Mouse (Mus musculus): ENCODE measurements at regions not wholly inside any gene's neighbourhood (a gene's known extent, or its start where the extent isn't known, plus 50 kb on each side); places are given as distances from the start of the nearest gene placed in this dataset.

DNA sequence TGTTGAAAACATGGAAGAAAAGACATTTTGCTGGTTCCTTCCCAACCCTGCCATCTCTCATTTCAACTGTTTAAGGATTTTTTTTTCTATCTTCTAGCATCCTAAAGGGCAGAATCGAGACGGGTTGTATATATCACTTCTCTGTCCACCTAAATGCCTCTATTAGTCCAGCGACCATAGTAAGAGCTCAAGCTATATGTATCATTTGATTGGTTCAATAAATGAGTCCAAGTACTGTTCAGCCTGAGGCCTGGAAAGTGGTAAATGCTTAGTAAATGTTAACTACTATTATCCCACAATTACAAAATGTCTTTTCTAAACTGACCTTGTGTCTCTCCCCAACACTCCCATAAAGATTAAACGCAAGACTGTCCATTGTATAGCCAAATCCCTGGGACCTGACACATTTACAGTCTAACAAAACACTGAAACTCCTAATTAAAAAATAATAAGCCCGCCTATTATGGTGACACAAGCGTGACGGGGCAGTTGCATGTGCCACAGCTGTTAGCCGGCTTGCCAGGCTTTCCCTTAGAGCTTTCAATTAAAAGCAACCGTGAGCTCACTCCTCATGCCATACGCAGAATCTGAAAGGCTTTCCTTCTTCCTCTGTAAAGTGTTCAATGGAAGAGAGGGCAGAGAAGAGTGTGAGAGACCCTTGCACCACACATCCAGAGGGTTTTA is 336.7 kb upstream of the Tenm4 start:
- DNase-seq: no peak

GRCm38 (mm10) chr7:95840476-95840875 is 330.6 kb upstream of the Tenm4 start:
- no peak for DNase-seq

GRCm38 (mm10) chr7:95849874-95850273 is 321.2 kb upstream of the Tenm4 start:
- no peak for DNase-seq

DNA sequence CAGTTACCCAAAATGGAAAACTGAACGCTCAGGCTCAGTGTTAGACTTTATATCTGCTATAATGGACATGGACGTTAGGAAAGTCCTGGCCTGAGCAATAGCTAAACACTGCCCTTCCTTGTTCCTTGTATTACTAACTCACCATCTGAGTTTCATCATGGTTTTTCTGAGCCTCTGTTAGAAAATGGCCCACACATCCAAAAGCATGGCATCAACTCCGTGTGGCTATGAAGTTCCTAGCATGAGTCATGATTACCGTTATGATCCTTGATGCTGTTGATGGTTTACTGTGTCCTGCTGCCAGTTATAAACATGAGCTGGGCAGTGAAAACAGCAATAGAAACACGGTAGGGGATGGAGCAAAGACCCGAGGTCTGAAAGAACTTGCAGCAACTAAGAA is 318.4 kb upstream of the Tenm4 start:
- no peak for DNase-seq

DNA sequence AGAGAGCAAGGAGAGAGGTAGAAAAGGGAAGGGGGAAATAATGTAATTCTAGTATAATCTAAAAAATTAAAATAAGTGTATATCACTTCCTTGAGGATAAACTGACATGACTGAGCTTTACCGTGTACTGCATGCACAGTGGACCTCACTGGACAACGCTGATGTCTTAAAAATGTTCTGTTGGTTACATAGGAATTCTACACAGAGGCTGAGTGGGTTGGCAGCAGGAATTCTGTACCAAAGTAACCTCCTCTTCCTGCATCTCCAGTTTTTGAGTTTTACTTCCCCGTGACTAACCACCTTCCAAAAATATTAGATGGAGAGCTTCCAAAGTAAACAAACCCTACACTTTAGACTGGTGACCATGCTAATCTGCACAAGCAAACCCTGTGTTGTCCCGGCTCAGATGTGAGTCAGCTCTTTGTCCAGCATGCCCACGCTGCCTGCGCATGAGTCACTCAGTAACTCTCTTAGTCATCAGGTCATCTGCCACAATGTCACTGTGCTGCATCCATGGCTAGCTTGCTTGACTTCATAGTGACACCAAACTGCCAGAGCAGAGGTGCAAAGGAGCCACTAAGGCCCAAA is 317.7 kb upstream of the Tenm4 start:
- DNase-seq: peak in 1 of 2 experiments; percentile 6

DNA sequence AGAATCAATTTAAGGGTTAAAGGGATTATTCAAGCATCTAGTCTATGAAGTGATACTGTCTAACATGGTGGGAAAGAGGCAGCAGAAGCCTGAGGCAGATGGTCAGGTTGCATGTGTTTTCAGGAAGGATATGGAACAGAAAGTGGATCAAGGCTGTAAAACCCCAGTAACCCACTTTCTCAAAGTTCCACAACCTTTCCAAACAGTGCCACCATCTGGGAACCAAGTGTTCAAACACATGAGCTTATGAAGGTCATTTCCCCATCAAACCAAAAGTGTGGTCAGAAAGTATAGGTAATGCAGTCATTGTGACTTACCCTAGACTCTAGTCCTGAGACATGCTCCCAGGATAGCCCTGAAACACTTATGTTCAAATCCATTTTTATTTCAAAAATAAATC is 312.8 kb upstream of the Tenm4 start:
- peak in 1 of 2 experiments; percentile 6 for DNase-seq

DNA sequence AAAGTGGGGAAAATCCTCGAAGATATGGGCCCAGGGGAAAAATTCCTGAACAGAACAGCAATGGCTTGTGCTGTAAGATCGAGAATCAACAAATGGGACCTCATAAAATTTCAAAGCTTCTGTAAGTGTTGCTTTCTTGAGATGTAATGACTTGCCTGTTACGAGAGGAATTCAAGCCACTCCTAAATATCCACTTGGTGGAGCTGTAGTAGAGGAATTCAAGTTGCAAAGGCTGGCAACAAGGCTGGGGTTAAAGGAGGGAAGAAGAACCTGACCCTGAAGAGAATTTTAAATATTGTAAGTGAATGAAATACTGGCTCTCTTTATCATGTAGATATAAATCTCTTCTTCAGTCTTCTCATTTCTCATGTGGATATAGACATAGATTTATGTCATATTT is 306.8 kb upstream of the Tenm4 start:
- no peak for DNase-seq

- DNase-seq: peak in 1 of 2 experiments; percentile 27
These were observed 305.8 kb upstream of the Tenm4 start for GRCm38 (mm10) chr7:95865270-95865669.

GRCm38 (mm10) chr7:95868753-95869152 is 302.3 kb upstream of the Tenm4 start:
- DNase-seq: no peak

DNA sequence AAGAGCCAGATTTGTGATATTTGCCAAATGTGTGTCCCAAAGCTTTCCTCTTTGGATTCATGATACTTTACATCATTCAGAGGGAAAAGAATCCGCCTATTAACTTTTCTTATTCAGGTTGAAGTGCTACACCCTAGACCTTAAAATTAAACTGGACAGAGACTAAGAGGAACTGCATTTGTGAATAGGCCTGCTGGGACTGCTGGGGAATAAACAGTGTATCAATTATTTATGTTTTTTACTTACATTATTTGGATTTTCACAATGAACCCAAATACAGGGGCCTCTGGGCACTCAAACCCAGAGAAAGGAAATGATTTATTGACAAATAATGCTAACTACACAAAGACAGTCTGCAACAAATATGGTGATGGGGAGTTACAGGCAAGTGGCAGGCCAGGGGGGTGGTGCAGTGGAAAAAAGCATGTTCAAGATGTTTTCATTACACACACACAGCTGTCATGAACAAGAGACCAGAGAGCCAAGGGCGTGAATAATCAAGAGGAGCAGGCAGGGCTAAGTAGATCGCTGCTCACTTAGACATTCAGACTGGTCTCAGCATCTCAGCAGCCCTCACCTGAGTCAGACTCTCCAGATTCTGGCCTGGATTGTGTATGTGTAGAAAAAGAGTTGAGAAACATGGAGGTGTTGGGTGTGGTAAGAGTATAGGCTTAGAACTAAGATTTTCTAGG is 290.3 kb upstream of the Tenm4 start:
- DNase-seq: no peak

DNA sequence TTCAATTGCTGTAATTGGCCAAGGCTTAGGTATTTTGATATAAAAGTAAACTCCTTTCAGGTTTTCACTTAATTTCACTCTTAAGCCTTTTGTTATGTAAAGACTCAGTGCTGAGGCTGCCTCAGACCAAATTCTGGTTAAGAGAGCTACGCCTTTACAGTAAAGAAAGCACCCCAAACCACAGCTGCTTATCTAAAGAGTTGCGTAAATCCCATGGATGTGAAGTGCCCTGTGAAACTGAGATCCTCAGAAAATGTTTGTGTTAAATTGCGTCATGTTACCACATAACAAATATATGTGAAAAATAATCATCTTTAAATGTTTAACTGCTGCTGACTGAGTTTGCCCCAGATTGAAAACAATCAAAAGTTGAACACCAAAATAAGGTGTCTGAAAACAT is 269.5 kb upstream of the Tenm4 start:
- DNase-seq: no peak

GRCm38 (mm10) chr7:95914406-95915080 is 256.5 kb upstream of the Tenm4 start:
- no peak for DNase-seq

DNA sequence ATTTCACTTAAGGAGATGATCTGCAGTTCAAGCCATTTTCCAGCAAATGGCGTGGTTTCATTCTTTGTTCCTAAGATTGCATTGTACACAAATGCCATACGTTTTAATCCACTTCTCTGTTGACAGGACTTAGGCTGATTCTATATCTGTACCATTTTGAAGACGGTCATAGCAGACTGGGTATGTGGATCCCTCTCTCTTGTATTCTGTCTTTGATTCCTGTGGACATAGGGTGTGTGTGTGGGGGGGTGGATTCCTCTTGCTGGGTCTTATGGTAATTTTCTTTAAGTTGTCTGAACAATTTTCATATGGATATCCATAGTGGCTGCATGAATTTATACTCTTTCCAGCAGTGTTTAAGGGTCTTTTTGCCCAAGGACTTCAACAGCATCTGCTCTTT is 251.1 kb upstream of the Tenm4 start:
- no peak for DNase-seq

DNA sequence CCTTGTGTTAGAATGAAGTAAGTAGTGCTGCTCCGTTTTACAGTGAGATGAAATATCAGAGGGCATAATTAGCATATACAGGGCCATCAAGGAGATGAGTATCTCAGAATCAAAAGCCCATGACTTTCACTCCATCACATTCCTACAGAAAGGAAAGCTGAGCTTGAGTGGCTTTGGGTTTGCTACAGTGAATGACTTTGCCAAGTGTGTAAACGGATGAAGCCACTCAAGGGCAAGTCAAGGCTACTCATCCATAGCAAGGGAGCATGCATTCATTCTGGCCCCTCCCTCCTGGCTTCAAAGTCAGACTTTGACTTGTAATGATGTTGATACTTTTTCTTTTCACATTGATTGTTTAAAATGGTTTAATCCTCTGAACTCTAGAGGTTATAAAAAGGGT is 246.2 kb upstream of the Tenm4 start:
- peak in 1 of 2 experiments; percentile 3 for DNase-seq

DNA sequence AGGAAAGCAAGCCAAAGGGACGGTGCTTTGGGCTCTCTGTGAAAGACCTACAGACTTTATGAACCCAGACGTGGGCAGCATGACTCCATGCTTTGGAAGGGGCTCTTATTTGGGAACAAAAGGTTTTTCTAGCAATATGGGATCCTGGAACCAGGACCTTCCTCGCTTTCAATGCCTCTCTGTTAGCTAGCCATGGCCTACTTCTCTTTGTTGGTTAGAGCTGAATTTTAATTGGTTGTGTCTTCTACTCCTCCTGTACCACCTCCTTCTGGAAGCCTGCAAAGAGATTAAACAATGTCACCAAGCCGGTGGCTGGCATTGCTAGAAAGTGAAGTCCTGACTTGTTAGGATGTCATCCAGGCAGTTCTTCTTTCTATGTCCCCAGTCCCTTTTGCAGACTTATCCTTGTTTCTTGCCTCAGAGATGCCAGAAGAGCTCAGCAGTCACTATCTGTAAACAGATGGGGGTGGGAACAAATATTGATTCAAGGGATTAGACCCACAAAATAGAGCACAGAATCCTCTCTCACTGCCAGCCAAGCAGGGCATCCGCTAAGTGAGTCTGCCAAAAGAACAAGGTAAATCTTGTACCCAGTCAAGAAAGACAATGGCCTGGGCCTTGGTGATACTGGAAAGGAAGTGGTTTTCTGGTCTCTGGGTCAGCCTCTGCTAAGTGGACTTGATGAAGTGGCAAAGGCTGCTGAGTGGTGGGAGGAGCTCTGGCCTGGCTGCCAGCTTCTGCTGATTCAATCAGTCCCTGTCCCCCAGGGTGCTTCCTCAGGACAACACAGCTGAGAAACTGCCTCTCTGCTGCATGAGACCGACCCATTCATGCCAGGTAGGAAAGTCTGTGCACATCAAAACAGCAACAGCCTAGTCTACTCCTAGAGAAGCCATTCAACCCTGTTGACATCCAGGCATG is 244.7 kb upstream of the Tenm4 start:
- no peak for DNase-seq

- no peak for DNase-seq
These were observed 234.4 kb upstream of the Tenm4 start for GRCm38 (mm10) chr7:95936599-95936998.

DNA sequence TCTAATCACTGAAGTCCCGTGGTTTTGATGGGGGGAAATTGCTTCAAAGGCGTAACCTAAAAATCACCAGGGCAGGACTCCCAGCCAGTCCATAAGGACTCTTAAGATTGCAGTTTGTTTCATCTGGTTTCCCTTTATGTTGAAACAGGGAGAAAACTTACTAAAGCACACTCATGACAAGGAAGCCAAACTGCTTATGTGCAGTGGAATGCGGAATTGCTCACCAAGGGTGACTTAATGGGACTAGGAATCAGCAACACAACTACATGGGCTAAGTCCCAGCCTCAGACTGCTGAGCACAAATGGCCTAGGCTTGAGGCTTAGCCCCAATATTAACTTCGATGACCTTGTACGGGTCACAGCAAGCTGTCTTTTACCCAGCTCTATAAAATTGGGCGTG is 227.6 kb upstream of the Tenm4 start:
- DNase-seq: no peak

DNA sequence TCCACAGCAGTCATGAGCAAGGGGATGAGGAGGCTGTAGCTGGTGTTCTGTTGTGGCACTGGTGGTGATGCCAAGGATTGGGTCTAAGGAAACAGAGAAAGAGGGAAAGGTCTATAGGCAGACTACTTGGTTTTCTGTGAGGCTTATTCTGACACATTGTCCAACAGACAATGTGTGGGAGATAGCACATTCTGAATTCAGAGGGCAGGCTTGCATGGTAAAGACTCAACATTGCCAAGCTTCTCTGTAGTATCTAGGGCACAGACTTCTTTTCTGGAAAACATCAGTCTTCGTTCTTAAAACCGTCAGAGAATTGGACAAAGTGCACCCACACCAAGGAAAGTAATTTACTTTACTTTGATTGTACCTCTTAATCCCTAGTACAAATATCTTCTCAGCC is 218.7 kb upstream of the Tenm4 start:
- no peak for DNase-seq

DNA sequence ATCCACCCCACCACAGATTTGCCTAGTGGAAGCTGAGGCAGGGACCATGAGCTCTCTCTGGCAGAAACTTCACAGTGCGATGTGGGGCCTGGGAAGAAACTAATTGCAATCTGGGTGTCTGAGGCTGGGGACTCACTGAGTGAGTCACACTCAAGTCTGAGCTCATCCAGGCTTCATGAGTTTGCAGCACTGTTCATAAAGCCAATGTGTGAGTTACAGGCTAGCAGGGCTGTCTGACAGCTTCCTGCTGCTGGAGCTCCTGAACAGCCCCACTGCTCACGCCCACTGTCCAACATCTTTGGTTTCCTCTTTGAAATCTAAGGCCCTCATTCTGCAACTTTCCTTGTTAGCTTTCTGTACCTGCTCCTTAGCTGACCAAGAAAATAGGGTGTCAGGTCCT is 216.5 kb upstream of the Tenm4 start:
- no peak for DNase-seq

DNA sequence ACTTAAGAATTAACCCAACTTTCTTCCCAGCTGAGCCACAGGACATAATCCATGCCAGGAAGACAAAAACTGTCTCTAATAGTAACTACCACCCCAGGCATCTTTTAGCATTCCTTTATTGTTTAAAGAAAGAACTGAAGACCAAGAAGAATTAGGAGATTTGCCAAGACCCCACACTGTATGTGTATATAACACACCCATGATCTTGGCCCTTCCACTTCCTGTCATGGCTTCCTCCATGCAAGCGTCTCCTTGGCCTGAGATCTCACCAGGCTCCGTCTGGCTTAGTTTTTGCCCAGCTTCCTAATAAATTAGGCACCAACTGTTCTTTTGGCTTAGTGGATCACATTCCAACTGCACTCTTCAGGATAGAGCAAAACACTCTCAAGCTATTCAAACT is 215.9 kb upstream of the Tenm4 start:
- no peak for DNase-seq

DNA sequence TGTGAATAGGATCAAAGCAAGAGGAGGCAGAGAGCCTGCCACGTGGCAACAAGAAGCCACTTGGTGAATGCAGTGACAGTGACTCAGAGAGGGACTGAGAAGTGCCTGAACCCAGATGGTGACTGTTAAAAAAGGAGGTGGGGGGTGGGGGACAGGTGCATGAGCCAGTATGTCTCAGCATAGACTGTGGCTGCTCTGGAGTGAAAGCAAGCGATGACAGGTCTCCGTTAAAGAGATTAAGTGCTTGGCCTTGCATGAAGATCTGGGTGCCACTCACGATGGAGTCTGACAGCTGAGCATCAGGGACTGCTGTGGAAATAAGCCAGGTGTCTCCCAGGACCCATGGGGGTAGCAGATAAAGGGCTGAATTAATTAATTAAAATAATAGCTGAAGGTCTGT is 212.0 kb upstream of the Tenm4 start:
- no peak for DNase-seq

DNA sequence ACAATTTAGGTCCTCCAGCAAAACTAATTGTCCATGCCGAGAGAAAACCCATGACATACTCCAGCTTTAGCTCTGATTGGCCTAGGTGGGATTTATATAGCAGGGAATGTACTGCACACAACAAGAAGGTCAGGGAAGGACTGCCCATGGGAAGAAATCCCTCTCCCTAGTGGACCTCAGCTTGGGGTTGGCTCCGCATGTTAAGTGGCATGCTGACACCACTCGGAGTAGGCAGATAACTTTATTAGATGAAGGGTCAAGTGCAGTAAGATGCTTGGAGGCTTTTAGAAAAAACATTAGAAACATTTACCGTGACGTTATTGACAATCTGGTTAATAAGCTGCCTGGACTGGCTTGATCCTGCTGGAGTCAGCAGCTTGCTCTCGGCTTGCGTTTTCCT is 199.2 kb upstream of the Tenm4 start:
- no peak for DNase-seq

- DNase-seq: no peak
These were observed 197.0 kb upstream of the Tenm4 start for GRCm38 (mm10) chr7:95974085-95974484.

Data from kidney, postnatal 36 days (tissue).